Mouse (Mus musculus): ENCODE measurements around the gene Eno4.
A peak's percentile ranks its signal among the peaks of the same experiment; 100 is the strongest.
"Not testable (repeated sequence)": the region's sequence is repeated elsewhere in the genome, so short reads cannot be mapped to it uniquely, and the experiment has no call there.

Gene Eno4

DNA sequence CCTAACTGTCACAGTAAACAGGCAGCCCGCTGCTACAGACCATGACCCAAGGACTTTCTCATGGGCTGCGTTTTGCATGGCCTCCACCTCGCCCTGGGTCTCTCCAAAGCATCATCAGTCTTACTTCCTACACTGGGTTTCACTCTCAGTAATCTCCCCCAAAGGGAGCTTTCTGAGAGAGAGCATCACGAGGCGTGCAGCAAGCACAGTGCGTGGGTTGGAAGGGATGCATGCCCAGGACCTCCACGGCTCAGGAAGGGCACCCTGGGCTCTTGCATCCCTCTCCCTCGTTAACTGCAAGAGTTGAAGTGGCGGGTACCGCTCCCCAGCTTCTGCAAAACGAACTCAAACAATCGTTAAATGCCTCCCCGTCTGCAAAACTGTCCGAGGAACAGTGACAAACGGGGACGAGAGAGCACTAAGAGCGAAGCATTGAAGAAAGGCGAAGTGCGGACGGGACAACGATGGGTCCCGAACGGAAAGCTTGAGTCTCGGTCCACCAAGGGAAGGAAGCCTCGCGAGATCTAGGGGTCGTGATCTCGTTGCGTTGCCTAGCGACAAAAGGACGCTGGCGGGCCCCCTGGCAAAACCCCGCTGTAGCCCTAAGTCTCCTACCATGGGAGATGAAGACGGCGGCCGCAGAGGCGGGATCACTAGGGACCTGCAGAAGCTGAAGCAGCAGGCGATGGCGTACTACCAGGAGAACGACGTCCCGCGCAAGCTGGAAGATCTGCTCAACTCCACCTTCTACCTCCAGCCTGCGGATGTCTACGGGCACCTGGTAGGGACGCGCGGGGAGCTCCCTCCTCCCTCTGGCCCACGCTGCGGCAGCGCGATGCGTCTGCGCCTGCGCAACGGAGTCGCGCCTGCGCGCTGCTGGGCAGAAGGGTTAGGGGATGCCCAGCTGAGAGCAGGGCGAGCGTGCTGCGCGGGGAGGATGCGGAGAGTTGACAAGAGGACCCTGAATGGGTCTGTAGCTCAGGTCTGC, at the start of gene Eno4, which contains the start of gene Hspa12a:
Gene Eno4, plus strand, starts transcription at position 585 of the 988 bp plus-strand sequence.
Gene Hspa12a, minus strand, starts transcription at position 814 of the 988 bp plus-strand sequence.
- DNase-seq (ENCODE audit: low spot score): peak; percentile 94

DNA sequence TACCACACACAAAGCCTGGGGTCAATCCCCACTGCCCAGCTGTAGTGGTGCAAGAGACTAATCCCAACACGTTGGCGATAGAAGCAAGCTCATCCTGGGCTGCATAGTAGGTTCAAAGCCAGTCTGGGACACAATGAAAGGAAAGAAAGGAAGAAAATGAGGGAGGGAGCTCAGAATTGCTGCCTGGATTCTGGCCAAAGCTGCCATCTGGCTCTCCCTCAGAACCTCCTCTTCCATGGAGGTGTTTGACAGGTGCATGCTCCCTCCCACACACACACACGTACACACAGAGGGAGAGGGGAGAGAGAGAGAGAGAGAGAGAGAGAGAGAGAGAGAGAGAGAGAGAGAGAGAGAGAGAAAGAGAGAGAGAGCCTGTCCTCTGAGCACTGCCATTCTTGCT, 47.0 kb upstream of the Eno4 start:
- no peak for DNase-seq (ENCODE audit: low spot score)

DNA sequence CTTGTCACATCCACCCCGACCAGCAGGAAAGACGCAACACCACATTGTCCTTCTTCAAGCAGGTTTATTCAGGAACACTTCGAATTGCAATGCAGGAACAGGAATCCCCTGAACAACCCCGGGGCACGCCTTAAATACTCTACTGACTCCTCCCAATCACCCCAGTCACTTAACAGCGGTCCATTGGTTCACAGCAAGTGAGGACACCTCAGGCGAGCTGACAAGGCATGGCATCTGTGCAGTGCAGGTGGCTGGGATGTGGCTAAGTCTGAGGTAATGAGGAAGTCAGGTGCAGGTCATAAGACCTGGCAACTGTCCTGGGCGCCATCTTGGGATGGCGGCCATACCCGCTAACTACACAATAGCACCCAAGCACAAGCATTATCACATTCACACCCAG, 42.8 kb upstream of the Eno4 start:
- not testable (repeated sequence) for DNase-seq (ENCODE audit: low spot score)

DNA sequence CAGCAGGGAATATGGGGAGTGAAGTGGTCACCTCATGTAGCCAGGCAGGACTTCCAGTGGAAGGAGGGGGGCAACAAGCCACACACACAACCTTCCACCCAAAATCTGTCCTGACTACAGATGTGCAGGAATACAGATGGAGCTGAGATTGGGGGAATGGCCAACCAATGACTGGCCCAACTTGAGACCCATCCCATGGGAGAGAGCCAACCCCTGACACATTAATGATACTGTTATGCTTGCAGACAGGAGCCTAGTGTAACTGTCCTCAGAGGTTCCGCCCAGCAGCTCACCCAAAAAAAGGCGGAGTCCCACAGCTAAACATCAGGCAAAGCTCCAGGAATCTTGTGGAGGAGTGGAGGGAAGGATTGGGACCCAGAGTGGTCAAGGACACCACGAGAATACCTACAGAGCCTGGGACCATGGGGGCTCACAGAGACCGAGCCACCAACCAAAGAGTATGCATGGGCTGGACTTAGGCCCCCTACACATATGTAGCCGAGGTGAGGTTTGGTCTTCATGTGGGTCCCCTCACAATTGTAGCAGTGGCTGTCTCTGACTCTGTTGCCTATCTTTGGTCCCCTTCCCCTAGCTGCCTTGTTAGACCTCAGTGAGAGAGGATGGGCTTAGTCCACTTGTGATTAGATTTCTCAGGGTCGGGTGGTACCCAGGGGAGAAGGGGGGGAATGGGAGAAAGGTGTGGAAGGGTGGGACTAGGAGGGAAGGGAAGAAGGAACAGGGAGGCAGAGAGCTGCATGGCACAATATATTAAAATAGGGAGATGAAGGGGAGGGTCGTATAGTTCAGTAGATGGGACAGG, 39.9 kb upstream of the Eno4 start:
- DNase-seq (ENCODE audit: low spot score): no peak

DNA sequence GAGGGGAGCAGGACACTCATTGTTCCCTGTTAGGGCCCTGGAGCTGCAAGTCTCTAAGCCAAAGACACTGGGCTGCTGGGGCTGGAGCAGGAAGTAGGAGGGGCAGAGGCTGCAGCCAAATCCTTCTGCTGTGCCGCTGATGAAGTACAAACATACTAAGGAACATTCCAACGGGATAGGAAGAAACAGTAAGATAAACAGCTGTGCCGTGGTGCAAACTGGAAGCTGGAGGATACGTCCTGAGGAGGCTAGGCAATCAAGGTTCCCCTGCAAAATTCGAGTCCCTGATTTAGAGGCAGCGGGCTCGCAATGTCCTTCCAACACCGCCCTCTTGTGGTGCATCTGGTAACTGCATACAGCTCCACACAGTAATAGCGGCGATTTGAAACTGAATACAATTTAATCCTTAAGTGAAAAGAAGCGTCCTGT, 39.3 kb upstream of the Eno4 start:
- DNase-seq (ENCODE audit: low spot score): peak; percentile 79

DNA sequence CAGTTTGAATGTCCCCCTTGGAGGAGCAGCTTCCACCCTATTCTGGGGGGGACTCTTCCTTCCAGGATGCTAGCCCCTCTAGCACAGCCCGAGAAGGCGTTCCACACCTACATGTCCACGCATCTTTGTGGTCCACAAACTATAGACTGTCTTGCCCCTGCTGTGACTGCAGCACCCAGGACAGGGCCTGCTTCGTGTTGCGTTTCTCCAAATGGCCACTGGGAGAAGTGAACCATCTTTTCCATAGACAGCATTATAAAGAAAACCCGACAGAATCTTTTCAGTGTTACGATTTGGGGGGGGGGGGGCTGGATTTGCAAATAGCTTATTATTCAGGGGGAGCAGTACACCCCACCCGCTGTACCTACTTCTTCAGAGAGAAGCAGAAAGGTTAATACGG, 36.5 kb upstream of the Eno4 start:
- DNase-seq (ENCODE audit: low spot score): no peak

DNA sequence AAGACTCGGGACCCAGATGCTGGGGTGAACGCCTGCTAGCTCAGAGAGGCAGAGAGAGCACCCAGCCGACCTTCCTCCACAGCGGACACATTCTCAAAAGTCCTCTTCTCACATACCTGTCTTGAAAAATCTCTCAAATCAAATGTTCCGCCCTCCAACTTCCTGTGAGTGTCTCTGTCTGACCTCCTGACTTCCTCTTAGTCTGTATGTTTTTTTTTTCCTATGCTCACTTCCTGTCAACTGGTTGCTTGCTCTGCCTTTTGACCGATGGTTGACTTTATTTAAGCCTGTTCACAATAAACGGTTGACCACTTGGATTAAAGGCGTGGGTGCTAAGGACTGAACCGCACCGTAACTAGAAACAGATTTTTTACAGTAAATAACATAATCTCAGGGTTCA, 35.2 kb upstream of the Eno4 start:
- no peak for DNase-seq (ENCODE audit: low spot score)

DNA sequence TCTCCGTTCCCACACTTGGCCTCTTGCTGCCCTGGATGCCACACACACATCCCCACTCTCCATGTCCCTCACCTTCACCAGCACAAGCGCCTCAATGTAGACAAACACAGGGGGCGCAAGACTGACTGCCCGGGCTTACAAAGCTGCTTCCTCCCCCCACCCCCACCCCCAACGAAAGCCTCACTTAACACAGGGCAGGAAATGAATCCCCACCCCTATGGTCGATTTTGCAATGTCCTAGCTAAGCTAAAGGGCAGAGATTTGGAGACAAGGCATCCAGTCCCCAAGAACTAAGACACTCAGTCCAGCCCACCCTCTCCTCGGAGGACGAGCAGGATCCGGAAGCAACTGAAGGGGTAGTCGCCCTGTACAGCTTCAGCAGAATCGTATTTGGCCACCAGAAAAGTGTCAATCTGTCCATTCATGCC, 32.3 kb upstream of the Eno4 start:
- no peak for DNase-seq (ENCODE audit: low spot score)

DNA sequence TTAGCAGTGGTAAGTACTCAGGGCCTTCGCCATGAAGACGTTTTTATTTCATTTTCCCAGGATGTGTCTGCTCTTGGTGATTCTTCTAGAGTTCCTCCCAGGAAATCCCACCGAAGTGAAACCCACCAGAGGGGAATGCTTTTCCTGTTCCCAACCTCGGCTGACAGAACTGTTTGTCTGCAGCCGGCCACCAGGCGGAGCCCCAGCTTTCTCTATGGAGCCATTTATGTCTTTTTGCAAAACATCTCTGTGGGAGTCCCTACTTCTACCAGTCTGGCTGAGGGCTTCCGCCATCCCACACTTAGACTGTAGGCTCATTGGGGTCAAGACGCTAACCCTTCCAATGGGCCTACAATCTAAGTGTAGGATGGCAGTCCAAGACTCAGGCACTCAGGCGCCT, 31.8 kb upstream of the Eno4 start:
- peak; percentile 66 for DNase-seq (ENCODE audit: low spot score)

DNA sequence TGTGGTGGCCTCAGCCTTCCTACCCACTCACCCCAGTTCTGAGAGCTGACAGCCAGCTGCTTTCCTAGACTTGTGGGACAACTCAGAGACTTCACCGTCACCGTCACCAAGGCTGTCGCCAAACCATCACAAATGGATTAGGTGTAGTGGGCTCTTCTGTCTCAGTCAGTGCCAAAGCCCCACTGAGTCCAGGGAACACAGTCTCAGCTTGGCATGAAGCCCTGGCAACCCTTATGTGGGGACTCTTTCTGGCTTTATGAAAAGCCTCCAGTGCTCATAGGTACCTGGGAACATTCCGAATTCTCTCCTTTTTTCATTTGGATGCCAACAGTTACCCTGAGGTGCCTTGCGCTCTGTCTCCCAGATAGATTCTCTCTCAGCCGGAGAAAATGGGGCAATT, 29.9 kb upstream of the Eno4 start:
- no peak for DNase-seq (ENCODE audit: low spot score)

DNA sequence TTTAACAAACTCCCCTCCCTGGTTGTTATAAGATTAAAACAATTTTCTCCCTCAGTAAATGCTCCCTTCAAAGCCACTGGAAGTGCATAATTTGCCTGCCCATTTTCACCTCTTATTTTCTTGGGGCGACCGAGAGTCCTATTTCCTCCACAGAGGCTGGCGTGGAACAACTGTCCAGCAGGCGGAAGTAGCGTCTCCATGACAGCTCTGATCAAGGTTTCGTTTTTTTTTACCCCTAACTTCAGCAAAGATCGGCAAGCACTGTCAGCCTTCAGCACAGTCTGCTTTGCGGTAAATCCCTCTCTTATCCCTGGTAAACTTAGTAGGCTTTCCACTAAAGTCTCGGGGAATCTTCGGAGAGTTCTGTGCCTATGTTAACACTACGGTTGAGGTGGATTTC, 24.6 kb upstream of the Eno4 start:
- no peak for DNase-seq (ENCODE audit: low spot score)

DNA sequence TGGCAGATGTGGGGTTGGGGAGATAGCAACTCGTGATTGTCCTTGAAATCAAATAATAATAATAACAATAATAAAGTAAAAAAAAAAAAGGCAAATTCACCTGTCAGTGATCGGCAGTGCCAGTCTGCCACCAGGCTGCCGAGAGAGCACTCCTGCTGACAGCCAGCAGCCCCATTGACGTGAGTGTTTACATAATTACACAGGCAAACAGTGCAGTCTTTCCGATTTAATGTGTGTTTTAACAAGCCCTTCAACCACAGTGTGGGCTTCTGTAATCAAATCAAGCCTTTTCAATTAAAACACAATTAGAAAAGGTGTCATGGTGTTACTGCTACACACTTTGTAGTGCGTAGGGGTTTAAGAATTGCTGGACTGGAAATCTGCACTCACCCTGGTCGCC, 24.1 kb upstream of the Eno4 start:
- no peak for DNase-seq (ENCODE audit: low spot score)

DNA sequence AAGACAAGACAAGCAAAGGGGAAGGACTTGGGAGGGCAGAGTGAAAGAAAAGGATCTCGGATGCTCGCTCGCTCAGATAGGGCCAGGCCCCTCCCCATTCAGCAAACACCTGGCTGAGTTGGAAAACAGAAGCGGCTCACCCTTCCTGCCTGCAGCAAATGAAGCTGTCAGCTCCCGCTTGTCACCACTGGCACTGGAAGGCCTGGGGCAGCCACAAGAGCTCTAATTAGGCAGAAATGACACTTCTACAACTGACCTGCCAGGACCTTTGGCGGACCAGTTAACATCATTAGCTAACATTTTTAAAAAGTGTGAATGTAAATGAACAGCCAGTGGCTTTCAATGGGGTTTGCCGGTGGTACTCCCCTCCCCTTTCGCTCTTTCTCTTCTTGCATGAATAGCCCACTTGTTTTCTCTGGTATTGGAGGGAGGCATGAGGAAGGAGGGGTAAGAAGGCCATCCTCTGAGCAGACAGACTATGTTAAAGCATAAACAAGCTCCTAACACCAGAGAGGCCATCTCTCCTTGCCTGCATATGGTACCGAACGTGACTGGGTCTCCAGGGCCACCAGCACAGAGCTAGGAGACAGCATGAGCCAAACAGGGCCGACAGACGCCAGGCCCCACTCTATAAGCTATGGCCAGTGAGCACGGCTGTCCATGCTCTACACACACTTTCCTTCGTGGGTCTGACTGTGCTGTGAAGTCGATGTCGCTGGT, 12.0 kb upstream of the Eno4 start:
- DNase-seq (ENCODE audit: low spot score): no peak

DNA sequence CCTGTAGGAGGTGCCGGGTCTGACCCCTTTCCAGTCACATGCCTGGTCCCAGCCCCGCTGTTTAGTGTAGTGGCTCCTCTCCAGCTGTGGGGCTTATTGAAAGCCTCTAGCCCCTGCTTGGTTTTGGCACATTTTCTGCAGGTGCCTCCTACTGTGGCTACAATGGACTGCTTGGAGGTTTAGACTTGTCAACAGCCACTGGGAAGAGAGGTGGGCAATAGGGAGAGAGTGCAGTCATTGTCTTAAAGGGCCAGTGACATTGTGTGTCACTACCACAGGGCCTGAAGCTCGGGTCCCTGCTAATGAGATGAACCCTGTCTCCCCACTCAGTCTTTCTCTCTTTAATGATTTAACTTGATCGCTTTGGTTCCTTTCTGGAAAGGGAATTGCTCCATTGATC, 10.2 kb upstream of the Eno4 start:
- no peak for DNase-seq (ENCODE audit: low spot score)

DNA sequence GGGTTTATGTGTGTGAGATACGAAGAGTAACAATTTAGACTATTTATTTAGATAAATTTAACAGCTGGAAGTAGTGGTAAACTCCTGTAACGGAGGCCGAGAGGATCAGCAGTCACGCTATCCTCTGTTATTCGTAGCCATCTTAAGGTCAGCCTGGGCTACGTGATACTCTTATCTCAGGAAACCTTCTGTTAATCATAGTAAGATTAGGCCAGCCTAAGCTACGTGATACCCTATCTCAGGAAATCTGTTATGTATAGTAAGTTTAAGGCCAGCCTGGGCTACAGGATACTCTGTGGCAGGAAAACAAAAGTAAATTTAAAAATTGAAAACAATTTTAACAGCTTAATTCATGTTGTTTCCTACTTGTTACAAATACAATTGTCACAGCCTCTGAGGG, 2.7 kb downstream of the Eno4 start:
- no peak for DNase-seq (ENCODE audit: low spot score)

DNA sequence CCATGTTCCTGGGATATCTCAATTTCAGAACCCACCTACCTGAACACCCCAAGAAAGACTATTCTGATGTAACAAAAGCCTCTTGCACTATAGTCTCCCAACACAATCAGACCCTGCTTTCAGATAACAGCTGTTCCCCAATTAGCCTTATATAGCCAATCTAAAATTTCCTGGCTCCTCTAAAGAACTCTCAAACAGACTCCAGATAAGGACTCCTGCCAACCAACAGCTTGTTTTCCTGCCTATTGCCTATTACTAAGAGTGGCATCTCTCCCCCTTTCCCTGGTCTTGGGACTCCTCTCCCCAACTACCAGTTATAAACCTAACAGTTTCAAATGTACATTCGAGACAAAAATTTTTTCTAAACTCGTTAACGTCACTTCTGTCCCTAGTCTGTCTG, 8.3 kb downstream of the Eno4 start:
- no peak for DNase-seq (ENCODE audit: low spot score)

DNA sequence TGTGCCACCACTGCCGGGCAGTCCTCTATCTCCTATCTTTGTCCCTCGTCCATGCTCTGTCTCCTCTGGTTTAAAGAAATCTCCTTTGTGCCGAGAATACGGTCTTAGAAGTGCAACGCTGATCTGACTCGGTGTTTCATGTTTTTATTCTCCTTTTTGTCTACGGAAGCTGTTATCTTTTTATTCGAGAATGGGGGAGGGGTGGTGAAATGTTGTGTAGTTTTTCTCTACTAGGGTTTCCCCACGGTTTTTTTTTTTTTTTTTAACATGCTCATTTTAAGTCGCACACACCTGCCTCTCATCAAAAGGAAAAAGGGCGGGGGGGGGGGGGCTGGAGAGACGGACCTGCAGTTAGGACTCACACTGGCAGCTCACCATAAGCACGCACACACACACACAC, 9.0 kb downstream of the Eno4 start:
- no peak for DNase-seq (ENCODE audit: low spot score)

DNA sequence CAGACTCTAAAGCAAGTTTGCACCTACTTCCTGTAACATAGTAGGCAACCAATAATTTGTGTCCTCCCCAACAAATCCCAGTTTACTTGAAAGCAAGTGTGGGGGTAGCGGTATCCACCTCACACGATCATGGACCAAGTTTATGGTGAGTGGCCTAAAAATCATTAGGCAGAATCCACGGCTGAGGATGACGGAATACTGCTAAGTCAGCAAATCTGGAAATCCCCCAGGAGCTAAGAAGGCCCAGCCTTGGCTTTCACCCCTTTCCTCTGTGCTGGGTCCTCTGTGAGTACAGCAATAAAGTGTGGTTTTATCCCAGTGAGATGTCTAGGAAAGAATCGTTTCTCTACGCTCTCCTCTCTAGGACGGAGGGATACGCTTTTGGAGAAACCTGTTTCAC, 11.6 kb downstream of the Eno4 start:
- no peak for DNase-seq (ENCODE audit: low spot score)

DNA sequence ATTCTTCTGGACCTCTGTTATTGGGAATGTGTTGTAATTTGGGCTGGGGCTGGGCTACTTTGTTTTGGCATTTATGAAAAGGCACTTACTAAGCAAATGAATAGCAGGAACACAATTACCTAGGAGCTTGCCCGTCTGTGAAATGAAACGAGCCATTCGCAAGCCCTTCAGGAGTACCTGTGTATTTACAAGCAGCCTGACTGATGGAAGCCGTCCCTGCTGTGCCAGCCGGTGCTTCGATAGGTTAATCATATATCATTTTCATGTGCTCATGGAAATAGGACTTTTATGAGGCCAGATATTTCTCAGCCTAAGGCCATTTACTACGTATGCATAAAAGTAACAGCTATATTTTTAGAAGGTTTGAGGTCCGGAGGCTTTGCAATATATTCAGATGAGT, 19.8 kb downstream of the Eno4 start:
- no peak for DNase-seq (ENCODE audit: low spot score)

DNA sequence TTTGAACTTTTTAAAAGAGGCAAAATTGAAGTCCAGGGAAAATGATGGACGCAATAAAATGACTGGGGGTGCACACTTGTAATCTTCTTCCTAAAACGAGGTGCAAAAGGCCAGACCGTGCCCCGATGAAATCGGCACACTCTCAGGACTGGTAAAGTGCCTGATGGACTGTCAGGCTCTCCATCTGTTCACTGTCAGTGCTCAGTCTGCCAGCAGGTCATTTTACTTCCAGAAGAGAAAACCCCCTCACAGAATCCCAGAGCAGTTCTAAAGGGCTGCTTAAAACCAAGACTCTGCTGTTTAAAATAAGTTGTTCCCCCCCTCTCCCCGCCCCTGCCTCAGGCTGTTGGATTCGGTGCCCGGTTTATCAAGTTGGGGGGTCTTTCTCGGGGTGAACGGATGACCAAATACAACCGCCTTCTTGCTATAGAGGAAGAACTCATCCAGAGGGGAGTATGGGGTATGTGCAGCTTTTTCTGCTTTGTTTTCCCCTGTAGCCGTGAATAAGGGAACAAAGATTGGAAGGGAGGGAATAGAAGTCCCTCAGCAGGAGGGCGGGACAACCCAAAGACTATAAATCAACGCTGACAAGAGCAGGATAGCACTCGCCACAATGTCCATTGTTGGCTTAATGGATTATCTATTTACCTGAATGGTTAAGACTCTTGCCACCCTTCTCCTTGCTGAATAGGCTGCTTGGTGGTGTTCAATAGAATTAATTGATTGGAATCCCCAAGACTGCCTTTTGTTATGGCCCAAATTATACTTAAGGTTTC, 25.7 kb downstream of the Eno4 start:
- DNase-seq (ENCODE audit: low spot score): no peak

DNA sequence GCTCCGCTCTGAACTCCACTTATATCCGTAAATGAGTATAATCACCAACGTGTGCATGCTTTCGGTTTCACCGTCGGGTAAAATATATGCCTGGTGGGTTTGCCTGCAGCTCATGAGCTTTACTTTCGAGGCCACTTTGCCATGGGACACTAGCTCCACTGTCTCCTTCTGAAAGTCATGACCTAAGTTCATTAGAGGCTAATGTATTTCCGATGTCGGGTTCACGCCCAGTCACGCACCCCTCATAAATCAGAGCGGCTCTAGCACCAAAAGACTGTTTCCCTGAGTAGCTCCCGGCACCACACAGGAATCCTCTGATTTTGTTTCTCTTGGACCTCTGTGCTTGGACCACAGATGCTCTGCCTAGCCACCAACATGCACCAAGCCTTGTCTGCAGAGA, 27.6 kb downstream of the Eno4 start:
- no peak for DNase-seq (ENCODE audit: low spot score)
